Mouse (Mus musculus): ENCODE results near the gene Lysmd1.

Lysmd1 gene

DNA sequence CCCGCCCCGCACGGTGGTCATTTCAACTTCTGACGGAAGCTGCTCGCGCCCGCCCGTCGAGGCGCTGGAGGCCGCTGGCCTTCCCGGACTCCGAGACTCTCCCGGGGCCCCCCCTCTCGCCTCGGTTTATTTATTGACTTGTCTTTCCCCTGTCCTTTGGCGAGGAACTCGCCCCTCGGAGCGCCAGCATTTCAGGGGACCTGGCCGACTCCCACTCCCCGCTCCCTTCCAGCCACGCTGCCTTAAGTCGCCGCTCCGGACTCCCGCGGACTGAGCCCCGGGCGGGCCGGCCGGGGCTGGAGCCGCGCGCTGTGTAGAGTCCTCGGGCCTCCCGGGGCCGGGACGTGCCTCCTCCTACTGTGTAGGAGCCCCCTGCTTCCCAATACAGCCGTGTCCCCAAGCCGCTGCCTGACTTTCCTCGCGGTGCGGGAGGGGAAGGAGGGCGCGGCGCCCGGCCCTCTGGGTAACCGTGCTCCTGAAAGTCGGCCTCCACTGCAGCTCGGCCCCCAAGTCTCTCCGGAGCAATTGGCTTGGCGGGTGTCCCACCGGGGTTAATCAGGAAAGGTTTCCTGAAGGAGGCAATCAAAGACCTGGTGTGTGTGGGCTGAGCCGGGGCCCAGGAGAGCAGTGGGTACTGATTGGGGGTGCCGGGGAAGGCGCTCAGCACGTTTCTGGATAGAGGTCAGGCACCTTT, 39.5 kb downstream of the Lysmd1 start:
- in situ Hi-C loops (cut with MseI, MboI) = no loop called here

DNA sequence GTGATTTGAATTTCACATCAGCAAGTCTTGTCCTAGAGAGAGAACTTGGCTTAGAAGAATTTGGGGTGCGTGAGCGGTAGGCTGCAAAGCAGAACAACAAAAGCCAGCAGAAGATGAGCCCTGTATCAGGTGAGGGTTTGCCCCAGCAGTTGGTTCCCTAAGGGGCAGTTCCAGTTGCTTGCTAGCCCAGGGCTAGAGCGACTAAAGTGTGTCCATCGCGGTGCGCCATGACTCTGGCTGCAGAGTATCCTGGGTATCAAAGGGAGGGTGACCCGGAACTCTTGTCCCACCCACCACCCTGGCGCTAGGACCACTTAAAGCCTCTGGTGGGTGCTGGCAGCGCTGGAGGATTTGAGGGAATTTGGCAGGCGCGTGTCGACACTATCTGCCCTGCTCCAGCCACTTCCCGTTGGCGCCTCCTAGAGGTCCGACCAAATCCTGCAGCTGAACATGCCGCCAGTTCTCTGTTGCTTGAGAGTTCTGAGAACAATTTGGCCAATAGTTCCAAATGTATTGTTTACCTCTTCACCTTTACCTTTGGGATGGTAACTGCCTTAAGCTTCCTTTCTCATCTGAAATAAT, 40.2 kb downstream of the Lysmd1 start:
- in situ Hi-C loops (cut with MseI, MboI) = no loop called here

DNA sequence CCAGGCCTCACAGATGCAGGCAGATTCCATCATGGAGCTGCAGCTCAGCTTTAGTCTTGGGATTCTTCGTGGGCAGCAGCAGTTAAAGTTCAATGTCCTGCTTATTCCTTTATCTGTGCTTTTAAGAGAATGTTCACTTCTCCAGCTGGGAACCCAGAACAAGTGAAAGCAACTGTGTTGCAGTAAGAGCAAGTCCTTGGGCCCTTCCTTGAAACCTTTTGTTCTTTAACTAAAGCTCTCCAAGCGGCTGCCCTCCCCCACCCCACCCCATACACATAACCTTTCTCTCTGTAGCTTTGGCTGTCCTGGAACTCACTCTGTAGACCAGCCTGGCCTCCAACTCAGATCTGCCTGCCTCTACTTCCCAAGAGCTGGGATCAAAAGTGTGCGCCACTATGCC, 42.6 kb downstream of the Lysmd1 start:
- in situ Hi-C loops (cut with MseI, MboI) = no loop called here

DNA sequence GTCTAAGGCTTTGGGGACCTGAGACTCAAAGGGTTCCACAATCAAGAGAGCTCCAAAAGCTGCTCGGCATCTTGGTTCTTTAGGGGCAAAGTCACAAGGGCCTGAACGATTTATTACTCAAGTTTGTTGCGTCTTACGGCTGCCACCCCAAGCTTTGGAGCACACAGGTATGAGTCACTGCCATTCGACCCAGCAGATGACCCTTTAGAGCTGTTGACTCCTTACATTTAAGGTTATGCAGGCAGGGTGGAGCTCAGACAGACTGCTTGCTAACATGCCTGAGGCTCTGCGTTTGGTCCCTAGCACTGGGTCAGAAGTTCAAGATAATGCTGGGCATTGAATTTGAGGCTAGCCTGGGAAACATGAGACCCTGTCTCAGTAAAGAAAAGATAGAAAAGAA, 43.7 kb downstream of the Lysmd1 start:
- in situ Hi-C loops (cut with MseI, MboI) = no loop called here

DNA sequence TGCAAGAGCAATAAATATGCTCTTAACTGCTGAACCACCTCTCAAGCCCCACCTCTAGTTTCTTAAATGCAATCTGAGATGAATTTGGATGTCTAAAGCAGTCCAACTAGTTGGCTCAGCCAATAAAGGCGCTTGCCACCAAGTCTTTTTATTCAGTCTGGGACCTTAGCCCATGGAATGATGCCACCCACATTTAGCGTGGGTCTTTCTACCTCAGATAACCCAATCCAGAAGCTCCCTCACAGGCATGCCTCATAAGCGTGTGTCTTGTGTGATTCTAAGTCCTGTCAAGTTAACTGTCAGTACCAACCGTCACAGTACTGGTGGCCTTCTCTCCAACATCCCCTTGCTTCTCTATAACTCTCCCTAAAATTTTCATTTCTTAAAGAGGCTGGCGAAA, 45.1 kb downstream of the Lysmd1 start:
- in situ Hi-C loops (cut with MseI, MboI) = no loop called here

DNA sequence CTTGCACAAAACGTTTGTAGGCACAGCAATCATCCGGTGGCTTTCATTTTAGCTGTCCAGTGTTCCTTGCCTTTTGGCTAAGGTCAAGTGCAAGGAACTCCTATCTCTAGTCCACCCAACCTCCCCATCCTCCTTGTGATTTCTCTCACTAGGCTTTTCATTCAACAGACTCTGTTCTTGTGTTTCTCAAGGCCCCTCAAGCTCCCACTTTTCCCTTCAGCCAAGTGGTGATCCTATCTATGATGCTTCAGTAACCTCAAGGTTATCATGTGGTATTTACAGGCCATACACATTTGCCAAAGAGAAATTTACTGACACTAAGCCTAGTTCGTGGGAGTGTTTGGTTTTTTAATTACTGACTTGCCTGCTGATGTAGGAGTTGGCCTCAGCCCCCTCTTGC, 46.0 kb downstream of the Lysmd1 start:
- in situ Hi-C loops (cut with MseI, MboI) = no loop called here

DNA sequence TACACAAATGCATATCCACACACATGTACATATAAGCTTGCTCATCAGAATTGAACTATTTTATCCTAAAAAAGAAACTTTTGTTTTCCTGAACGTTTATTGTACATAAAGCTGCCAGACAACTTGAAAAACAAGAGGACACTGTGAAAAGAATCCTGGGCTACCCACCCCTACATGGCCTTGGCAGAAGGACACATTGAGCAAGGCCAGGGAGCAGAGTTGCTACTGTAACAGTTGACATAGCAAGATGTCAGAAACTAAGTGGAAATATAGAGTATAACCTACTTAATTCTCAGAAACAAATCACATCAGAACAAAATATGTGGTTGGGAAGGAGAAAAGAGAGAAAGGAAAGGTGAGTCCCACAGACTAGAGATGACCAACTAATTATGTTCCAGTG, 48.0 kb downstream of the Lysmd1 start:
- in situ Hi-C loops (cut with MseI, MboI) = no loop called here

DNA sequence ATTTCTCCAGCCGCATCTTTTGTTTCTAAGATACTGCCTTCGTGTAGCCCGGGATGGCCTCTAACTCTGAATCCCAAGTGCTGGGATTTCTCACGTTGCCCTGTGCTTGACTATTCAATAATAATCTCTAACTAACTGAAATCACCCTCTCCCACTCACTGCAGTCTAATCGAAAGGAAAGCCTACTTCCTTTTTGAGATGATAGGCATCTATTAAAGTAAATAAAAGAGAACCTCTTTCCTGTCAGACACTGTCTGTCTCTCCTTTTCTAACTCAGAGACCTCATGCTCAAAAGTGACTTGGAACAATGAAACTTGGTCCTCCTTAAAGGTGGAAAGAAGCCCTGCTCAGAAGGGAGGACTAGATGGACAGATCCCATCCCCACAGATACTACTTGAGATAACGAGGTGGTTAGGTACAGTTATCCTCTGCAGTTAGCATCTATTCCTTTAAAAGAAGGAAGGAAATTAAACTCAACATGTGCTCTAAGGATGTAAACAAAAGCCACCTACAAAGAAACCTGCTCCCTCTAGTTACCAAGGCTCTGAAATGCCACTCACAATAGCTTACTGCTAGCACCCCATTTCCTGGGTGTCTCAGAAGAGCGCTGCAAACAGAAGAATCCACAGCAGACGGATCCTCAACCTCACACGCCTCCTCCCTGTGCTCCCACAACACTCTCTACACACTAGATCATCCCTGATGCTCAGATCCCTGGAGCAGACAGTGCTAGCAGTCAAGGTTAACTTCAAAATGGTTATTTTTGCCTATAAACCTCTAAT, 51.1 kb downstream of the Lysmd1 start:
- in situ Hi-C loops (cut with MseI, MboI) = no loop called here

DNA sequence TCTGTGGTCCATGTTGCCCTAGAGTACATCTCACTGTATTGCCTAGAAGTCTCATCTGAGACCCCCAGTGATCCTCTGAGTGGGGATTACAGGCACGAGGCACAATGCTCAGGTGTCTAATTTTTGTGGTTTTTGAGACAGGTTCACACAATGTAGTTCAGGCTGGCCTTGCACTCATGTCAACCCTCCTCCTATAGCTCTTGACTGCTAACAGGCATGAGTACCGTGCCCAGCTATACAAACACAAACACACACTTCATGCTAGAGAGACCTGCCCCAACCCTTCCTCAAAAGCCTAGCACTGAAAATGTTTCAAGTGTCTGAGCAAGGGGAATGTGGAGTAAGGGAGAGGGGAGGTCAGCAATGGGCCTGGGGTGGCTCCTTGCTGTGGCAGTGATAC, 52.2 kb downstream of the Lysmd1 start:
- in situ Hi-C loops (cut with MseI, MboI) = no loop called here

DNA sequence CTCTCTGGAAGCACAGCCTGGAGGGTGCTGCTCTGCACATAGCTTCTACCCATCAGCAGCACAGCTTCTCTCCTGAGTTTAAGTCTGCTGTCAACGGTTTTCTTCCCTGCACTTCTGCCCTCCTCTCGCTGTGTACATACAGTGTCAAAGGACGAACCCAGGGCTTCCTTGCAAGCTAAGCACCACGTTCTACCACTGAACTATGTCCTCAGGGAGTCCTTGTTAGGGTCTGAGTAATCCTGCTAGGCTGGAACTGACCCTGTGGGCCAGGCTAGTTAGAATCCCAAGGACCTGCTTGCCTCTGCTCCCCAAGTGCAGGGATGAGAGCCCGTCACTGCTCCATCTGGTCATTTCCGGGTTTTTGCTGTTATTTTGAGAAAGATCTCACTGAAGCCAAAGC, 53.0 kb downstream of the Lysmd1 start:
- in situ Hi-C loops (cut with MseI, MboI) = no loop called here

Measured in mouse trophoblast stem cell (cell line).